Mouse (Mus musculus): ENCODE results near the gene Aldh4a1.

The Aldh4a1 gene

GRCm38 (mm10) chr4:139590446-139590845 lies 32.2 kb upstream of the Aldh4a1 start:
- DNase-seq: peak; percentile 89 to 90

GRCm38 (mm10) chr4:139592895-139593294 lies 29.8 kb upstream of the Aldh4a1 start:
- peak in 1 of 2 experiments; percentile 29 for DNase-seq

- DNase-seq: no peak
Measured at GRCm38 (mm10) chr4:139593383-139593782, 29.3 kb upstream of the Aldh4a1 start.

GRCm38 (mm10) chr4:139594062-139594461 lies 28.6 kb upstream of the Aldh4a1 start:
- no peak for DNase-seq

- no peak for DNase-seq
Measured at GRCm38 (mm10) chr4:139596715-139597114, 26.0 kb upstream of the Aldh4a1 start.

GRCm38 (mm10) chr4:139597286-139598284 lies 25.1 kb upstream of the Aldh4a1 start:
- DNase-seq: no peak

- peak in 1 of 2 experiments; percentile 27 for DNase-seq
Measured at GRCm38 (mm10) chr4:139598356-139598755, 24.3 kb upstream of the Aldh4a1 start.

- peak; percentile 47 to 58 for DNase-seq
Measured at GRCm38 (mm10) chr4:139598950-139599518, 23.6 kb upstream of the Aldh4a1 start.

GRCm38 (mm10) chr4:139601519-139602356 lies 20.9 kb upstream of the Aldh4a1 start:
- DNase-seq: no peak

- DNase-seq: peak; percentile 64 to 70
Measured at GRCm38 (mm10) chr4:139602357-139603244, 20.1 kb upstream of the Aldh4a1 start, which contains the start of gene Gm21969. Gene Gm21969 (plus strand): TSS chr4:139603186.

GRCm38 (mm10) chr4:139605216-139605615 lies 17.4 kb upstream of the Aldh4a1 start:
- no peak for DNase-seq

GRCm38 (mm10) chr4:139606732-139607131 lies 15.9 kb upstream of the Aldh4a1 start:
- DNase-seq: no peak

GRCm38 (mm10) chr4:139608975-139609374 lies 13.7 kb upstream of the Aldh4a1 start:
- no peak for DNase-seq

- DNase-seq: no peak
Measured at GRCm38 (mm10) chr4:139610954-139611353, 11.7 kb upstream of the Aldh4a1 start.

GRCm38 (mm10) chr4:139611542-139611953 lies 11.1 kb upstream of the Aldh4a1 start:
- peak; percentile 81 to 83 for DNase-seq

- DNase-seq: no peak
Measured at GRCm38 (mm10) chr4:139614524-139615260, 8.0 kb upstream of the Aldh4a1 start.

- DNase-seq: no peak
Measured at GRCm38 (mm10) chr4:139616276-139617000, 6.2 kb upstream of the Aldh4a1 start.

- DNase-seq: no peak
Measured at GRCm38 (mm10) chr4:139617001-139617364, 5.7 kb upstream of the Aldh4a1 start.

GRCm38 (mm10) chr4:139619765-139620164 lies 2.9 kb upstream of the Aldh4a1 start:
- DNase-seq: no peak

GRCm38 (mm10) chr4:139623434-139624115 lies 909 bp downstream of the Aldh4a1 start:
- DNase-seq: no peak

Measured in cerebellum, postnatal 36 days (tissue).